Mouse (Mus musculus) cerebellum, postnatal 25 days (tissue): ENCODE measurements around the gene Herc2.

ENCODE experiments used
- DNase-seq, 2 experiments: peaks; one replicate each; pipeline ENCODE4 v3.0.0; 2021; ENCODE audit warnings: mixed read lengths in 2 of 2

Gene Herc2

DNA sequence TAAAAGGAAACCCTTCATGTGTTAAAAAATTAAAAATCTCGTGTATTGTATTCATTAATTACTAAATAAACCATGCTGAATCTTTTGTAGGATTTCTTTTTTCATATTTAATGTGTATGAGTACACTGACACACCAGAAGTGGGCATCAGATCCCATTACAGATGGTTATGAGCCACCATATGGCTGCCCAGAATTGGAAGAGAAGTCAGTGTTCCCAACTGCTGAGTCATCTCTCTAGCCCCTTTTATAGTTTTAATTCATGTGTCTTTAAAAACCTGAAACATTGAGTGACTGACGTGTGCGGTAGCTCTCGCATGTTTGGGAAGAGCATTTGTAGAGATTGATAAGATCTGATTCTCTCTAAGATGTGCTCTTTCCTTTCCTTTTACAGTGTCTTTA is 21.7 kb downstream of the Herc2 start:
- DNase-seq: peak; percentile 15 to 27

DNA sequence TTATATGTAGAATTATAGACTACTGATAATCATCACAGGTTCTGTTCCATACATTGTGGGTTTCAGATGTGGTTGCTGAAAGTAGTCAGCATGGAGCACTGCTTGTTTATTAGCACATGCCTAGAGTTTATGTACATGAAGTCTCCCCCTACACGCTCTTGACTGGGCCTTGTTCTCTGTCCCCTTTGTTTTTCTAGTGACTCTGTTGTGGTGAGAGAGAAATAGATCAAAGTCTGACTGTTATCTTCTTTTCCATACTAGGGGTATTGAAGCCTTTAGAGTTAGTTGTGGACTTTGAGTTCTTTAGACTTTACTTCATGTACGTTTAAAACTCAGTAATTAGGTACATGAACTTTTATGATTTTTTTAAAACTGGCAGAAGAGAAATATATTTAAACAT is 33.0 kb downstream of the Herc2 start:
- no peak for DNase-seq

DNA sequence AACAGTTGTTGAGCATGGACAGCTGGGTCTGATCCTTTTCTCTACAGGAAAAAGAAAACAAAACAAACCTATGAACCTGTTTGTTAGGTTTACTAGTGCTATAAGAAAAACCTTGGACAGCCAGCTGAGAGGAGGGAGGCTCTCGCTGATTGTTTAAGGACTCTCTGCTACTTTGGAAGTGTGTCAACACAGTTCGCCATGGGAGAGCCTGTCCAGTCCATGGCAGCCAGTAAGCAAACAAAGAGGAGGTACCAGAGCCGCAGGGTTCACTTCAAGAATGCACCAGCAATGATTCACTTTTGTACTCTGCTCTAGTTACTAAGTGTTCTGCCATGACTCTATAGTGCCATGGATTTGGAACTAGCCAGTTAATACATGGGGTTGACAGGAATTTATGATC is 39.1 kb downstream of the Herc2 start:
- no peak for DNase-seq

DNA sequence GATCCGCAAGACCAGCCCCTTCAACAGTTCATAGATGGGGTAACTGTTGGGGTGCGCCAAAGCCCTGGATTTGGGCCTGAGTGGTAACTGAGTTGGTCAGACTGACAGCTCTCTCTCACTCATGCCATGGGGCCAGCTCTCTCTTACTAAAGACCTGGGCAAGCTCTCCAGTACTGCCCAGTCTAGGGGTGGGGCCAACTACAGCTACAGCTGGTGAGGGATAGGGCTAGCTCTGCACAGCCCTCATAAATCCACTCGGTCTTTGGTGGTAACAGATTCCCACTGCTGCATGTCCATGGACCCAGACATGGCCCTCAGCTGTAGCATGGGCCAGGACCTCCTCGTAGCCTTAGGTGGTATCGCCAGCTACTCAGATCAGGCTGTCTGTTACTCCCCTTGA is 41.4 kb downstream of the Herc2 start:
- DNase-seq: no peak

DNA sequence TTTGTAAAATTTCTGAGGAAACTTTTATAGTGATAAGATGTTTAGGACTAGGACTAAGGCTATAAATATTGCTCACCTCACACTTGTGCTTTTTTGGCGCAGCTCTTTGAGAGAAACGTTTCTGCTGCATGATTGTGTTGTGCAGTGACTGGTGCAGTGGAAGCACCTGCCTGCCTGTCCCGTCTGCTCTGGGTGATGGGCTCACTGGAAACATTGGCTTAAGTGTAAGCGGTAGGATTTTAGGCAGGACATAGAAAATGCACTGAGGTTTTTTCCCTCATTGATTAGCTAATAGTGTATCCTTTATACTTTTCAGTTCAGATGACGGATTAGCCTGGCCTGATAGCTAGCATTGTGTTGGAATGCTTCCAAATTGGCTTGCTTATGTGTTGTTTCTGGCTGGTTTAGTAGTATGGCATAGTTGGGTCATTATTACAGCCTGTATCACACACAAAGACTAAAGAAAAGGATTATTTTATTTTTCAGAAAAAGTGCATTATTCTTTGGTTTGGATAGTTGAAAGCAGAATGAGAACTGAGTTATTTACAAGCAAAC is 52.4 kb downstream of the Herc2 start:
- no peak for DNase-seq

DNA sequence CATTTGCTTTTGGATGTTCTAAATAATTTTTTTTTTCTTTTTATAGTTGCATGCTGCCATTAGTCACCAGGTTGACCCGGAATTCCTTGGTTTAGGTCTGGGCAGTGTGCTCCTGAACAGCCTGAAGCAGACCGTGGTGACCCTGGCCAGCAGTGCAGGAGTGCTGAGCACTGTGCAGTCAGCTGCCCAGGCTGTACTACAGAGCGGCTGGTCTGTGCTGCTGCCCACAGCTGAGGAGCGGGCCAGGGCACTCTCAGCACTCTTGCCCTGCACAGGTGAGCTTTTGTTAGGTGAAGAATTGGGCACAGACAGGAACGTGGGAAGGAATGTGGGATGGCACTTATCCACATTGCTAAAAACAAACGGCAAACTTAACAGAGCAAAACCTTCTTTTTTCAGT is 63.0 kb downstream of the Herc2 start:
- no peak for DNase-seq

DNA sequence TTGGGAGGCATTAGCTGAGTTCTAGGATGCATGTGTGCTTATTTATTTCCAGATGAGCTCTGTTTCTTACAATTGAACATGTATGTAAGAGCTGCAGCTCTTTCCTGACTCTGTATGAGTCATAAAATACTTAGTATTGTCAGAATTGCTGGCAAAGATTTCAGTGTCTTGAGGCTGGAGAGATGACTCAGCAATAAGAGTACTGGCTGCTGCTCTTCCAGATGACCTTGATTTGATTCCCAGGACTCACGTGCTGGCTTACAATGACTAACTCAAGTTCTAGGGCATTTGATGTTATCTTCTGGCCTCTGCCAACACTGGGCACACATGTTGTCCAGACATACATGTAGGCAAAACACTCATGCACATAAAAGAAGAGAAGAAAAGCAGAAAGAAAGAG is 64.2 kb downstream of the Herc2 start:
- no peak for DNase-seq

DNA sequence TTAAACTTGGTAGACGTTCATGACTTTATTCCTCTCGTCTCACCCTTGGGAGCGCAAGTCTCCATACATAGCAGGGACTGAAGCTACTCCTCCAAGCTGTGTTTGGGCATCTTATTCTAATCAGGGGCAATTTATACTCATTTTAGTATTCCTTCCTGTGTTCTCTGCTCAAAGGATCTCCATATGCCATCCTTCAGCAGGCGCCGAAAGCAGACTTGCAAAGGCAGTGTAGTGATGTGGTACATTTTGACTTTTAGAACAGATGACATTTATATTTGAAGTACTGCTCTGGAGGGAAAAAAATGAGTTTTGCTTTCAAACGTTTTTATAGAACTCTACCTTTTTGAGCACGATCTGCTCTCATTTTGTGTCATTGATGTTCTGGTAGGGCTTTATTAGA is 71.0 kb downstream of the Herc2 start:
- no peak for DNase-seq

DNA sequence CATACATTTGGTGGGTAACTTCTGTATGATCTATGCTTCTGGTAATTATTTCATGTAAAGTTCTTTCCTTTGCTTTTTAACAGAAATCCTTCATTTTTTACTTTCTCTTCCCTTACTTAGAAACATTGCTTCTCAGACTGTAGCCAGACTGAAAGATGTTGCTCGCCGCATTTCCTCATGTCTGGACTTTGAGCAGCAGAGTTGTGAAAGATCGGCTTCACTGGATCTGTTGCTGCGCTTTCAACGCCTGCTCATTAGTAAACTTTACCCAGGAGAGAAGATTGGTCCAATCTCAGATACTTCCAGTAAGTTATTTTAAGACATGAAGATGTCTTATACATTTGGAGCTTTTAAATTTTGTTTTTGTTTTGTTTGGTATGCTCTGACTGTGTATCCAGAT is 71.4 kb downstream of the Herc2 start:
- DNase-seq: no peak

DNA sequence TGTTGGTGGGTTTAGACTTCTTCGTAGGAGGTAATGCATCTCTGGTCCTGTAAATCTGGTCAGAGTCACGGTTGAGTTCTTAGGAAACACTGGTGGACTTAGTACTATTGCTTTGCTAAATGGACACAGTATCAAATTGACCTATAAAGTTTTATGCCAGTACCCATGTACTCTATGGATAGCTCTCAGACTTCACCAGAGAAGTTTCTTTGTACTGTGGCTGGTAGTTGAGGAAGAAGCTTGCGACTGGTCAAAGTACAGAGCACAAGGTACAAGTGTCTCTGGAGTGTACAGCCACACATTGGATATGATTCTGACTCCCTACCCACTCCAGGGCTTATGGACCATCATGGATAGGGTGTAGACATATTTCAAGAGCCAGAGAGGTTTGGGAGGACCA is 78.1 kb downstream of the Herc2 start:
- DNase-seq: no peak

DNA sequence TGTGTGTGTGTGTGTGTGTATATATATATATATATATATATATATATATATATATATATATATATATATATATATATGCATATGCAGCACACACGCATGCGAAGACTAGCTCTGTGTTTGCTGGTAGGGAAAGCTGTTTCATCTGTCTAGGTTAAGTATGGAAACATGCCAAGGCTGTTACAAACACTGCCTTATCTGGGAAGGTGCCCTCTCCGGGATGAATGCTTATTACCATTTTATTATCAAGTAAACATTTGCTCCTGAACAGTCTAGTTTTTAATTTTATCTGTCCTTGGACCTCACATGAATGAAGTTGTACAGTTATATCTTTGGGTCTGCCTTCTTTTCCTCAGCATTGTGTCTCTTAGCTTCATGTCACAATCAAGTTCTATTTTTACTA is 79.6 kb downstream of the Herc2 start:
- DNase-seq: no peak

DNA sequence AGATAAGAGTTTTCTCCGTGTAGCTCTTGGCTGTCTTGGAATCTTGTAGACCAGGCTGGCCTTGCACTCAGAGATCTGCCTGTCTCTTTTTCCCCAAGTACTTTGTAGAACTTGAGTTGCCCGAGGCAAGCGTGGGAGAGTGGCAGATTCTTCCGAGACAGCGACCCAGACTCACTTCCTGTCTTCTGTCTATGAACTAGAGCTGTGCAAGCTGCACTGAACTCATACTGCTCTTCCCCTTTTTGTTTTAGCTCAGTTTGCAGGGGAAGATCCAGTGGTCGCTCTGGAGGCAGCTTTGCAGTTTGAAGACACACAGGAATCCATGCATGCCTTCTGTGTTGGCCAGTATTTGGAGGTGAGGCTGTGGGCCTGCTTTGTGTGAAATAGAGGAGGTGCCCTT is 81.6 kb downstream of the Herc2 start:
- DNase-seq: no peak

DNA sequence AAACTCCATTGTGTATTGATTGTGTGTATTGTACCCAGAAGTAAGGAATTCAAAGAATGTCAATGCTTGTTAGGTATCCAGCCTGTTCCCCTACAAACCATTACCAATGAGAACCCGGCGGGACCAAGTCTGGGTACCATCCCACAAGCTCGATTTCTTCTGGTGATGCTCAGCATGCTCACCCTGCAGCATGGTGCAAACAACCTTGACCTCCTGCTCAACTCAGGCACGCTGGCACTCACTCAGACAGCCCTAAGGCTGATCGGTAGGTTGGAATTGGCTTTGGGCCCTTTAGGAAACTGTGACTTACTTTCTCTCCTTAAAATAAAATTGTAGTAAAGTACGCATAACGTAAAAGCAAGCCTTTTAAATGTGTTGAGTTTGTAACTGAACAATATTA is 88.7 kb downstream of the Herc2 start:
- no peak for DNase-seq

DNA sequence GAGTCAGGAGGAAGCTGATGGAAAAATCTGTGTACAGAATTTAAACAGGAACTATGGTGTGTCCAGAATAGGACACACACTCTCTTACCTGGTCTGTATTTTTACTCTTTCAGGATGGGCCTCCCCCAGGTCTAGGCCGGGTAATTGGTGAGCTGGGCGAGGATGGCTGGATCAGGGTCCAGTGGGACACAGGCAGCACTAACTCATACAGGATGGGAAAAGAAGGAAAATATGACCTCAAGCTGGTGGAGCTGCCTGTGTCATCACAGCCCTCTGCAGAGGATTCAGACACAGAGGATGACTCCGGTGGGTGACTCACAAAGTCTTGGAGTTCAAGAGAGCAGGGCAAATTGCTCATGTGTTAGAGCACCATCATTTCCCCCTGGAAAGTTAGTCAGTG is 96.4 kb downstream of the Herc2 start:
- DNase-seq: no peak

DNA sequence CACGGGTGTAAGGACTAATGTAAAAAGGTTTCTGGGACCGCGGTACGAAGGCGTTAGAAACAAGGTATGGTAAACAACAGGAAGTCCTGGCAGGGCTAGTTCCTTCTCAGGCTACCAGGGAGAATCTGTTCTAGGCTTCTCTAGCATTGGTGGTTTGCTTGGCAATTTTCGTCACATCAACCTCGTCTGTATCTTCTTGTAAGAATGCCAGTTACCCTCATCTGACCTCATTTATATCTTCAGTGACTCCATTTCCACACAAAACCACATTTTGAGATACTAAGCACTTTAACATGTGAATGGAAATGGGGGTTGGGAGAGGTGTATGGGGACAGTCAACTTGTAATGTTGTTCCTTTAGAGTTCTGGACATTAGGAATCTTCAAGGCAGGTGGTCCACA is 98.9 kb downstream of the Herc2 start:
- DNase-seq: no peak

DNA sequence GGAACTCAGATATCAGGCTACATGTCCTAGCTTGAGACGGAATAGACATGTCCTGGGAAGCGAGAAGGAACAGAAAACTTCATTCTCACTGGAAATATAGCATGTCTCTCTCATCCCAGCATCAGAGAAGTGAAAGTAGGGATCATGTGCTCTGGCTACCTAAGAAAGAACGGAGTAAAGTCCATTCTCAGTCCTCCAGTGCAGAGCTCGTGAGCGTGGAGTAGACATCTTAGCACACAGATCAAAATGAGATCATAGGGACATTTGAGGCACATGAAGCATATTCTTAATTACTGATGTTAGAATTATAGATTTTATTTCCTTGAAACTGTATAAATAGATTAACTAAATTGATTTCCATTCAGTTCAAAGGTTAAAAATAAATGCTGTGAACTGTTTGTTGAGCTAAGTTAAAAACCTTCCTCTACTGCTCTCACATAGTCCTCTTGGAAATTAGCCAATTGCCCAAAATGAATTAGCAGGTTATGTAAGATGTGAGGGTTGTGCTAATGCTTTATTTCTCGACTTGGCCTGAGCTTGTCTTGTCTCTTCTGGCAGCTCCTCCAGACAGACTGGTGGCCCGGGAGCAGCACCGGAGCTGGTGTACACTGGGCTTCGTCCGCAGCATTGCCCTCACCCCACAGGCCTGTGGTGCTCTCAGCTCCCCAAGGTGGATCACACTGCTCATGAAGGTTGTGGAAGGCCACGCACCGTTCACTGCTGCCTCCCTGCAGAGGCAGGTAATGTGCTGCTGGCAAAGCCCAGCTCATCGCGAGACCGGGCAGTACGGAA is 102.1 kb downstream of the Herc2 start:
- peak in 1 of 2 experiments; percentile 11 for DNase-seq

DNA sequence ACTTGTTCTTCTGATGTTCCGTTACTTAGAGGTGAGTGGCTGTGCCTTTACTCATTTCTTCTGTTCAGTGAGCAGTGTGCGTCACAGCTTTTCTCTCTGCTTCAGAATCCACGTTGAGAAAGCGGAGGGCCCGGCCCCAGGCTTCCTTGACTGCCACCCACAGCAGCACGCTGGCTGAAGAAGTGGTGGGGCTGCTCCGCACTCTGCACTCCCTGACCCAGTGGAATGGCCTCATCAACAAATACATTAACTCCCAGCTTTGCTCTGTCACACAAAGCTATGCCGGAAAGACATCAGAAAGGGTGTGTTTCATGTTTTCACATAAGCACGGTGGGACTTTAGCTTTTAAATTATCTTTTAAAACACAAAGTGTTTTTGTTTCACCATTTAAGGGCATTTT is 103.2 kb downstream of the Herc2 start:
- DNase-seq: no peak

DNA sequence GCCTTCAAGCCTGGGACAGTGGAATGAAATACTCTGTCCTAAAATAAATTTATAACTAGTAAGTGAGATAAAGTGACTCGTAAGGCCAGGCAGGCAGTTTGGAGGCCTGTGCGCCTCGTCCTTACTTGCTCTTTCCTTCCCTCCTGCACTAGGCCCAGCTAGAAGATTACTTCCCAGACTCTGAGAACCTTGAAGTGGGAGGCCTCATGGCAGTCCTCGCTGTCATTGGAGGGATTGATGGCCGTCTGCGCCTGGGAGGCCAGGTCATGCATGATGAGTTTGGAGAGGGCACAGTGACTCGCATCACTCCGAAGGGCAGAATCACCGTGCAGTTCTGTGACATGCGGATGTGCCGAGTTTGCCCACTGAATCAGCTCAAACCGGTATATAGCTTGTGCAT is 103.6 kb downstream of the Herc2 start:
- DNase-seq: no peak

DNA sequence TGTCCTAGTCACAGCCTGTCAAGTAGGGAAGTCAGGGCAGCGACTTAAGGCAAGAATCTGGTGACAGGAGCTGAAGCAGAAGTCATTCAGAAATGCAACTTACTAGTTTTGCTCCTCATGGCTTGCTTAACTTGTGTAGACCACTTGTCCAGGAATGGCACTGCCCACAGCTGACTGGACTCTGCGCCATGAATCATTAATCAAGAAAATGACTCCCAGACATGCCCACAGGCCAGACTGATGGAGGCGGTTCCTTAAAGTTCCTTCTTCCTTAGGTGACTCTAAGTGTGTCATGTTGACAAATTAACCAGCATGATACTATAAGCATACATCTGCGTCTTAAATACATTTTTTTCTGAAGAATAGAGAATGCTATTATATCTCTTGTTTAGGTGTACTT is 113.3 kb downstream of the Herc2 start:
- DNase-seq: no peak

DNA sequence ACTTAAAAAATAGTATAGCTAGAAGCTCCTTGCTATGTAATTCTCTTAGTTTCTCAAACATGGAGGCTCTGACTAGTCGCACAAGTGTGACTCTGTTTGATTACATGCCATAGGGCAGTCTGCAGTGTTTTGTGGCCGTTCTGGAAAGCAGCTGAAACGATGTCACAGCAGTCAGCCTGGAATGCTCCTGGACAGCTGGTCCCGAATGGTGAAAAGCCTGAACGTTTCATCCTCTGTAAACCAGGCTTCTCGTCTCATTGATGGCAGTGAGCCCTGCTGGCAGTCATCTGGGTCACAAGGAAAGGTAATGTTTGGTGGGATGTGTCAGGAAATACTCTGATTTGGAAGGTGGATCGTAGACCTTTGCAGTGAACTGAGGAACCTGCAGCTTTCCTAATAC is 118.7 kb downstream of the Herc2 start:
- peak; percentile 58 to 72 for DNase-seq

DNA sequence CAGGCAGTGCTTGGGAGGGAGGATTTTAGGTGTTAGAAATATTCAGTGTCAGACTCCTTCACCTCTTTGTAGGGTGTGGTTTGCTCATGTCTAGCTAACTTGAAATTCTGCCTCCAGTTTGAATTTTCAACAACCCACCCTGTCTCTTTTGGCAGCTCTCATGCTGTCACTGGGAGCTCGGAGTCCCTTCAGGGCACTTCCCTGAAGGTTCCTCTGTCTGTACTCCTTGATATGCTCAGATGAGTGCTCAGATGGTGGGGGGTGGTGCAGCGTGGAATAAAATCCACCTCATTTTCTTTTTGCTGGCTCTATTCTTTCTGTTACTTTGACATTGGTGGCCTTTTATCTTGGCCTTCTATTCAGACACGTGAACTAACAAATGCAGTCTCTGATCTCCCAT is 127.4 kb downstream of the Herc2 start:
- DNase-seq: no peak

DNA sequence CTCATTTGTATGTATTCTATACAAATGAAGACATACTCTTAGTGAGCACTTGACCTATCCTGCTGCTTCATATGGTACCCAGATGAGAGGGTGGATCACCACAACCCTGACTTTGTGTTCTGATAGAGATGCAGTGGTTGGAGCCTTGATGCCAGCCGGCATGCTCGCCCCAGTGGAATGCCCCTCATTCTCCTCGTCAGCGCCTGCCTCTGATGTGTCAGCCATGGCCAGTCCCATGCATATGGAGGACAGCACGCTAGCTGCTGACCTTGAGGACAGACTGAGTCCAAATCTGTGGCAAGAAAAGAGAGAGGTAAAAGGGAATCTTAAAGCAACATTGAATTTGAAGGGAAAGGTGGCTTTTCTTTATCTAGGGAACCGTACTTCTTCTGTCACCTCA is 141.0 kb downstream of the Herc2 start:
- DNase-seq: no peak

DNA sequence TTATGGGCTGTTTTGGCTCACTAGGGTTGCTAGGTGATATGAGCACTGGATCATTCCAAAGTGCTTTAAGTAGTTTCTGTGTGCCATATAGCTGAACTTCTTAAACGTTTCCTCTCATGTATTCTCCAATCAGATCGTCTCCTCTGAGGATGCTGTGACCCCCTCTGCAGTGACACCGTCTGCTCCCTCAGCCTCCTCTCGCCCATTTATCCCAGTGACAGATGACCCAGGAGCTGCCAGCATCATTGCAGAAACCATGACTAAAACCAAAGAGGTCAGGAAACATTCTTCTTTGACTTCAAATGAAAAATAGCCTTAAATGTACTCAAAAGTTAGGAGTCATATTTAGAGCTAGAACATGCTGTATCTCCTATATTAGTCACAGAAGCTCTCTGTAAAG is 141.7 kb downstream of the Herc2 start:
- DNase-seq: no peak

DNA sequence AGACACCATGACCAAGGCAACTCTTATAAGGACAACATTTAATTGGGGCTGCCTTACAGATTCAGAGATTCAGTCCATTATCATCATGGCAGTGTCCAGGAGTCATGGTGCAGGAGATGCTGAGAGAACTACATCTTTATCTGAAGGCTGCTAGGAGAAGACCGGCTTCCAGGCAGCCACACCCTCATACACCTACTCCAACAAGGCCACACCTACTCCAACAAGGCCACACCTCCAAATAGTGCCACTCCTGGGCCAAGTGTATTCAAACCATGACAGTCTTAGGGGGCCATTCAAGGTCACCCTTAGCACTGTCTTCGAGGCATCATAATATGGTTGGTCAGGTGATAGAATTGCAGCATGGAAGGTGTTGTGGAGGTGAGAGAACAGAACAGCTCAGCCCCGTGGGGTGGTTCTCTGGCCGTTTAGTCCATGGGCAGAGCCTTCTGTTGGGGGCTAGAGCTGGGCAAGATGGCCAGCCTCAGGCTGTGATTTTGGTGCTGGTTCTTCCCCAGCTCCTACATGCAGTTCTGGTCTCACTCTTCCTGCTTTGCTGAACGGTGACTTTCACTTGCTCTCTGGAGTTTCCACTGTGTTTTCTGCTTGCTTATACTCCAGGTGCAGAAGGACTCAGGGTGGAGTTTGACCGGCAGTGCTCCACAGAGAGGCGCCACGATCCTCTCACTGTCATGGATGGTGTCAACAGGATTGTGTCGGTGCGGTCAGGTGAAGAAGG is 151.7 kb downstream of the Herc2 start:
- DNase-seq: no peak
